Mouse (Mus musculus) hindlimb bud, embryonic 11.5 days (tissue): ENCODE measurements around the gene Olfr486.
"Not testable (repeated sequence)": the region's sequence is repeated elsewhere in the genome, so short reads cannot be mapped to it uniquely, and the experiment has no call there.

Experiments
- DNase-seq: peaks from one replicate; pipeline ENCODE4 v3.0.0-alpha.2; 2012; ENCODE audit warnings: low read depth, low spot score; ENCODE audit errors: extremely low spot score

Olfr486 gene

DNA sequence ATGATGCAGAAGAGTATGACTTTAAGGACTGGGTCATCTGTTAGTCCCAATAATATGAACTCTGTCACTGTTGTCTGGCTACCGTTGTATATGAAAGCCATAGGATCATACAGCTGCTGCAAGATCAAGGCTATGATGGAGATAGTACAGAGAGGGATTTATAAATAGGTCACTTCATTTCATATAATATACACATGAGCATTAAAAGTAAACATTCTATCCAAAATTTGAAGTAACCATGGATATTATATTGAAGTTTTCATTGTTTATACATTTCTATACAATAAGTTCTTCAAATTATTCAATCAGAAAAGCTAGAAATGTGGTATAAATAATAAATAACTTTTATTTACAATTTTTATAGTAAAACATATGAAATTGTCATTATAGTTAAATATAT is at the start of gene Olfr486:
Olfr486 (minus strand) TSS at position 101 of the 400 bp plus-strand sequence.
- not testable (repeated sequence) for DNase-seq

- not testable (repeated sequence) for DNase-seq
These were observed 42.0 kb upstream of the Olfr486 start, which contains the start of gene Olfr487 for GRCm38 (mm10) chr7:108214536-108214935. Olfr487 (minus strand) TSS chr7:108214636.

DNA sequence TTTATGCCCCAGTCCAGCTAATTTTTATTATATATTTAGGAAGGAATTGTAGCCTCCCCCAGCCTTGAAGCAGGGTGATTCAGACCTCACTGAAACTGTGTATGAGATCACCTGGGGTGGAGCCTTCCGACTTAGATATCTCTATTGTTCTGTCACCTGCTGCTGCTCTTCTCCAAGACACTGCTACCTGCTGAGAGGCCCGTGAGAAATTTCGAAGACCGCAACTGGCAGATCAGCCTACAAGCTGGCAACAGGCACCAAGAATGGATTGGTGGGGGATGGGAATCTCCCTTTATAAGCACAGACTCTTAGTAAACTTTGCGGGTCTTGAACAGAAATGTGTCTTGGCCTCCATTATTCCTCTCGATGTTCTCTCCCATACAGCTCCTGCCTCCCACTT is 24.4 kb upstream of the Olfr486 start:
- DNase-seq, result no peak

GRCm38 (mm10) chr7:108196337-108196736 is 23.8 kb upstream of the Olfr486 start:
- DNase-seq, result not testable (repeated sequence)

GRCm38 (mm10) chr7:108192714-108193113 is 20.2 kb upstream of the Olfr486 start:
- DNase-seq, result not testable (repeated sequence)

- not testable (repeated sequence) for DNase-seq
These were observed 18.7 kb upstream of the Olfr486 start for GRCm38 (mm10) chr7:108191196-108191595.

DNA sequence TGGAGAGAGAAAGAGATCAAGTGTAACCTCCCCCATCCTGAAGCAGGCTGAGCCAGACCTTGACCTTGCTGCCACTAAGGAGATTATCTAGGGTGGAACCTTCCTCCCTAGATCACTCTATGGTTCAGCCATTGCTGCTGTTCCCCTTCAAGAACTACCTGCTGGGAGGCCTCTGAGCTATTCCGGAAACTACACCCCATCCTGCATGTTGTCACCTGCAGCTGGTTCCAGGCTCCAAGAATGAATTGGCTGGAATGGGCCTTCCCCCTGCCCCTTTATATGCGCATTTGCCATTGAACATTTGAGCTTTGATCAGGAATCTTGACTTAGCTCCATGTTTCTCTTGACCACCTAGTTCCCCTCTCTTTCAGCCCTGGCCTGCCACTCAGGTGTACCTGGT is 12.7 kb upstream of the Olfr486 start:
- DNase-seq, result not testable (repeated sequence)

GRCm38 (mm10) chr7:108184401-108184800 is 11.9 kb upstream of the Olfr486 start:
- not testable (repeated sequence) for DNase-seq

GRCm38 (mm10) chr7:108159771-108160170 is 12.8 kb downstream of the Olfr486 start, which contains the start of gene Olfr485:
Olfr485 (minus strand) TSS chr7:108159871.
- DNase-seq, result no peak

DNA sequence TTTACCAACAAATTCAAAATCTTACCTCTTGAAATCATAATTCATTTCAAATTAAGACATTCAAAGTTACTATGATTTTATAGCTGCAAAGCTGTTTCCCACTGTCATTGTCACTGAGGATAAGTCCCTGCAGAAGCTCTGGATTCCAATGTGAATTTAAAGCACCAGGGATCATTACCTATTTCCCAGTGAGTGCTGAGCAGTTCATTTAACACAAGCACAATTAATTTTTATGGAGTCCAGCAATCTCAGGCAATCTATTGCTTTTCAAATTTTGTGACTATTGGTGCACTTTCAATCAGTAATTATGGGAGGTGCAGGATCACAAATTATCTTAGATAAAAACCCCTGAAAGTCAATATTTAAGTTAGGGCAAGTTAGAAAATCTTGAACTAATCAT is 45.2 kb downstream of the Olfr486 start, which contains the start of gene Olfr484:
Olfr484 (minus strand) TSS at position 101 of the 400 bp plus-strand sequence.
- DNase-seq, result no peak
